Mouse (Mus musculus) erythroblast, embryonic 14.5 days (primary cell): ENCODE results near the gene Rbl2.

ENCODE experiments used
- GATA1 ChIP-seq: IDR thresholded peaks from 2 replicates; pipeline ENCODE4 v1.6.1; 2012; ENCODE audit warnings: low read length, inconsistent platforms, mixed read lengths
- TAL1 ChIP-seq: IDR thresholded peaks from 3 replicates; pipeline ENCODE4 v1.6.1; 2012; ENCODE audit warnings: low read length, inconsistent platforms, mixed read lengths

DNA sequence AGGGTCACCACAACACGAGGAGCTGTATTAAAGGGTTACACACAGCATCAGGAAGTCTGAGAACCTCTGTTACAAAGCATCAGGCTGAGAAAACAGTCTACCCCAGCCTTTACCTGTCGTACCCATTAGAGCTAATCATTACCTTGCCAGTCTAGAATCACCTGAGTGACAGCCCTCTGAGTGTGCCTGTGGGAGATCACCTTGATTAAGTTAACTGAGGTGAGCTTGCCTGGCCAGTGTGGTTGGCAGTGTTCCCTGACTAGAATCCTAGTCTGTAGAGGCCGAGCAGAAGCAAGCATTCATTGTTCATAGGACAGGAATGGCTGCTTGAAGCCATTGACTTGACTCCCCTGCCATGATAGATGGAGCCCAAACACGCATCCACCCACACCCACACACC is 71.0 kb downstream of the Rbl2 start:
- TF ChIP-seq TAL1, result no peak
- no peak for TF ChIP-seq GATA1
